ENCODE assay signal across 8 mouse cellular contexts in the genomic region with DNA sequence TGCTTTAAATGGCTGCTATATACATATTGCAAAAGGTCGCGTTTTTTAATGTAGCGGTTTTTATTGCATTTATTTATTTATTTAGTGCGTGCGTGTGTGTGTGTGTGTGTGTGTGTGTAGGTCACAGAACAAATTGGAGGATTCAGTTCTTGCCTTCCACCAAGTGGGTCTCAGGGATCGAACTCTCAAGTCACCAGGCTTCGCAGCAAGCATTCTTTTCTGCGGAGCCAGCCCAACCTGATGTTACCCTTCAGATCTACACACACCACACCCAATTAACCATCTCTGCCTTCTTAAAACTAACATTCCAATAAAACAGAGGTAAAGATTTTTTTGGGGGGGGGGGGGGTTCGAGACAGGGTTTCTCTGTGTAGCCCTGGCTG. TPM values are rescaled to one million over a fixed set of nuclear protein-coding genes. Genes with fewer than 3 reads are reported as not detected.
DNase-seq lines count a peak whose midpoint lies in the region; ATAC-seq and TF ChIP-seq lines count a peak whose summit lies in the region.
"Had no signal": no experiment of that assay in that cellular context is flagged by ENCODE, and none has a peak within 500 bp of the region (broad histone marks: within the 10 kb centered on the region; RNA-seq: fewer than 3 reads in every experiment).

No protein-coding gene starts in this region.

- DNase-seq in lung, postnatal 25 days (ENCODE audit: low spot score) = no peak
- no peak for DNase-seq in left cerebral cortex, adult 18-20 months (ENCODE audit: low spot score in 2 of 2)
- no peak for DNase-seq in MN1 (ENCODE audit: low spot score)

- H3K36me3 ChIP-seq in lung, embryonic 16.5 days (ENCODE audit: control insufficient read depth, insufficient read depth, low read length) = peaks cover 4% of the 10 kb centered on the region; the same call in 1 of the 2 replicates
- peaks cover 8% of the 10 kb centered on the region; the same call in 1 of the 2 replicates for H3K36me3 ChIP-seq in forebrain, embryonic 12.5 days (replicated peaks)
- peaks cover 27% of the 10 kb centered on the region for H3K36me3 ChIP-seq in limb, embryonic 12.5 days

- H3K4me1 ChIP-seq in lung, embryonic 16.5 days (replicated peaks; ENCODE audit: control insufficient read depth, insufficient read depth, low read length) = peaks cover 12% of the 10 kb centered on the region
- peaks cover 22% of the 10 kb centered on the region for H3K4me1 ChIP-seq in forebrain, embryonic 12.5 days
- H3K4me1 ChIP-seq in limb, embryonic 12.5 days (replicated peaks) = peaks cover 16% of the 10 kb centered on the region
- peaks cover 11% of the 10 kb centered on the region for H3K4me1 ChIP-seq in olfactory bulb, adult 2 months (ENCODE audit: control insufficient read depth, insufficient read depth, low read length)

- no peak for TF ChIP-seq POLR2A in olfactory bulb, adult 2 months (IDR thresholded peaks at IDR 0.05; ENCODE audit: insufficient read depth, low read depth, low read length)

- no peak for TF ChIP-seq CTCF in olfactory bulb, adult 2 months (IDR thresholded peaks at IDR 0.05; ENCODE audit: insufficient read depth, low read depth, low read length)

- peak overlapping the region; percentile 95 for H3K4me3 ChIP-seq in lung, embryonic 16.5 days (ENCODE audit: low read length)
- H3K4me3 ChIP-seq in forebrain, embryonic 12.5 days (replicated peaks) = peak overlapping the region; percentile 87
- H3K4me3 ChIP-seq in limb, embryonic 12.5 days (replicated peaks) = peak overlapping the region; percentile 97
- peak overlapping the region; percentile 76 for H3K4me3 ChIP-seq in olfactory bulb, adult 2 months (ENCODE audit: insufficient read depth, low read depth, low read length)

- H3K9me3 ChIP-seq in lung, embryonic 16.5 days (ENCODE audit: control insufficient read depth, low read length) = no peaks in the 10 kb centered on the region
- no peaks in the 10 kb centered on the region for H3K9me3 ChIP-seq in forebrain, embryonic 12.5 days
- no peaks in the 10 kb centered on the region for H3K9me3 ChIP-seq in limb, embryonic 12.5 days

- no peaks in the 10 kb centered on the region for H3K27me3 ChIP-seq in lung, embryonic 16.5 days (ENCODE audit: control insufficient read depth, insufficient read depth, low read depth, low read length)
- peaks cover 24% of the 10 kb centered on the region for H3K27me3 ChIP-seq in forebrain, embryonic 12.5 days
- peaks cover 9% of the 10 kb centered on the region for H3K27me3 ChIP-seq in limb, embryonic 12.5 days

- H3K27ac ChIP-seq in lung, embryonic 16.5 days (ENCODE audit: low read length) = no peak overlapping the region
- H3K27ac ChIP-seq in forebrain, embryonic 12.5 days = no peak overlapping the region
- no peak overlapping the region for H3K27ac ChIP-seq in limb, embryonic 12.5 days
- H3K27ac ChIP-seq in olfactory bulb, adult 2 months (ENCODE audit: insufficient read depth, low read depth, low read length) = no peak overlapping the region

- peak overlapping the region; percentile 68 for H3K4me2 ChIP-seq in lung, embryonic 16.5 days (ENCODE audit: low read depth, low read length)
- H3K4me2 ChIP-seq in forebrain, embryonic 12.5 days = peak overlapping the region; percentile 73
- peak overlapping the region; percentile 79 for H3K4me2 ChIP-seq in limb, embryonic 12.5 days

- no peak for ATAC-seq in lung, embryonic 16.5 days (ENCODE audit: low read depth)
- no peak; the same call in 1 of the 2 replicates for ATAC-seq in forebrain, embryonic 12.5 days (ENCODE audit: low FRiP score)
- ATAC-seq in limb, embryonic 12.5 days (ENCODE audit: insufficient number of reproducible peaks, insufficient read depth, low FRiP score, low TSS enrichment, low read depth) = no peak

- WGBS in lung, embryonic 16.5 days = 13% methylated on average over 9 of the region's 9 CpGs
- 23% methylated on average over 9 of the region's 9 CpGs for WGBS in forebrain, embryonic 12.5 days
- 21% methylated on average over 9 of the region's 9 CpGs for WGBS in limb, embryonic 12.5 days
- 19% methylated on average over 9 of the region's 9 CpGs for WGBS in olfactory bulb, adult 2 months

- H3K9ac ChIP-seq in lung, embryonic 16.5 days (ENCODE audit: low read length) = peak overlapping the region; percentile 95
- peak overlapping the region; percentile 87 for H3K9ac ChIP-seq in forebrain, embryonic 12.5 days
- H3K9ac ChIP-seq in limb, embryonic 12.5 days (replicated peaks) = peak overlapping the region; percentile 87

RNA-seq across cellular contexts. Expression of a gene that starts 0.3 kb away (rescaled TPM):
- 26.0 and 26.7 TPM in 2 replicates for polyA plus RNA-seq in lung, embryonic 16.5 days (2015; fragmentation: Nextera tagmentation; extraction: Ambion mirVana)
- polyA plus RNA-seq in forebrain, embryonic 12.5 days (2016; fragmentation: Nextera tagmentation; extraction: Ambion mirVana) = 41.5 and 41.7 TPM in 2 replicates
- 42.9 and 44.5 TPM in 2 replicates for polyA plus RNA-seq in limb, embryonic 12.5 days (2016; fragmentation: Nextera tagmentation; extraction: Ambion mirVana)
- polyA plus RNA-seq in olfactory bulb, adult 2 months (2012; ENCODE audit: insufficient read depth, insufficient read length, low replicate concordance, missing spikeins) = not detected in 2 replicates
- 10 to 100 TPM; 31.9 to 32.0 TPM for total RNA-seq in left cerebral cortex, adult 18-20 months (2021)

RNA-seq across cellular contexts. Expression of a gene that starts 8.9 kb away (rescaled TPM):
- polyA plus RNA-seq in lung, embryonic 16.5 days (2015; fragmentation: Nextera tagmentation; extraction: Ambion mirVana) = 0.08 and 0.10 TPM in 2 replicates
- 0.46 and 0.52 TPM in 2 replicates for polyA plus RNA-seq in forebrain, embryonic 12.5 days (2016; fragmentation: Nextera tagmentation; extraction: Ambion mirVana)
- 0.13 TPM in 2 replicates for polyA plus RNA-seq in limb, embryonic 12.5 days (2016; fragmentation: Nextera tagmentation; extraction: Ambion mirVana)
- polyA plus RNA-seq in olfactory bulb, adult 2 months (2012; ENCODE audit: insufficient read depth, insufficient read length, low replicate concordance, missing spikeins) = not detected in 2 replicates
- total RNA-seq in left cerebral cortex, adult 18-20 months (2021) = 10 to 100 TPM; 27.4 to 27.9 TPM
- total RNA-seq: granulocyte monocyte progenitor cell, adult 5-6 weeks had no signal

Comparison
In these comparisons a context has a peak if more than half of its experiments do, and no peak if none do; other contexts are left out.
1. RNA of a gene that starts 0.3 kb away (polyA plus RNA-seq): 42.9 to 44.5 TPM in limb, embryonic 12.5 days, 41.5 to 41.7 TPM in forebrain, embryonic 12.5 days and 26.0 to 26.7 TPM in lung, embryonic 16.5 days; not detected in olfactory bulb, adult 2 months; every median in the first group is over 10 times any median in the second.
2. Peak in every context shown above with its lines, with median percentiles within 50 percentile points of each other: H3K4me2 ChIP-seq, H3K4me3 ChIP-seq and H3K9ac ChIP-seq.